Mouse (Mus musculus) MEL-GATA-1-ER (cell line): Measurements from ENCODE around the gene Ccr10.
A peak's percentile ranks its signal among the peaks of the same experiment; 100 is the strongest.
"Not testable (repeated sequence)": the region's sequence is repeated elsewhere in the genome, so short reads cannot be mapped to it uniquely, and the experiment has no call there.

Experiments used
- DNase-seq: peaks from one replicate; pipeline ENCODE4 v3.0.0-alpha.2; 2012; ENCODE audit warnings: low read depth; ENCODE audit errors: extremely low read depth

Ccr10 gene

GRCm38 (mm10) chr11:101171721-101172433 is 3.4 kb downstream of the Ccr10 start:
- peak; percentile 58 for DNase-seq

- DNase-seq, result peak; percentile 95
Measured at GRCm38 (mm10) chr11:101170811-101171610, 4.2 kb downstream of the Ccr10 start, which contains the start of gene Plekhh3. TSS of gene Plekhh3 (minus strand) at chr11:101171351.

- DNase-seq, result no peak
Measured at GRCm38 (mm10) chr11:101170354-101170810, 4.9 kb downstream of the Ccr10 start, which contains the start of gene Cntnap1. TSS of gene Cntnap1 (plus strand) at chr11:101170523.

- no peak for DNase-seq
Measured at GRCm38 (mm10) chr11:101169301-101170107, 5.7 kb downstream of the Ccr10 start.

GRCm38 (mm10) chr11:101168301-101168980 is 6.8 kb downstream of the Ccr10 start:
- DNase-seq, result no peak

- DNase-seq, result no peak
Measured at GRCm38 (mm10) chr11:101167963-101168300, 7.3 kb downstream of the Ccr10 start.

- DNase-seq, result no peak
Measured at GRCm38 (mm10) chr11:101167211-101167962, 7.9 kb downstream of the Ccr10 start.

GRCm38 (mm10) chr11:101166357-101166756 is 8.9 kb downstream of the Ccr10 start:
- no peak for DNase-seq

GRCm38 (mm10) chr11:101164677-101165580 is 10.3 kb downstream of the Ccr10 start:
- DNase-seq, result no peak

GRCm38 (mm10) chr11:101164351-101164665 is 10.9 kb downstream of the Ccr10 start:
- DNase-seq, result no peak

- no peak for DNase-seq
Measured at GRCm38 (mm10) chr11:101163476-101164350, 11.5 kb downstream of the Ccr10 start.

GRCm38 (mm10) chr11:101162772-101163171 is 12.5 kb downstream of the Ccr10 start:
- no peak for DNase-seq

- DNase-seq, result no peak
Measured at GRCm38 (mm10) chr11:101162301-101162700, 12.9 kb downstream of the Ccr10 start.

GRCm38 (mm10) chr11:101161551-101161950 is 13.7 kb downstream of the Ccr10 start:
- DNase-seq, result no peak

GRCm38 (mm10) chr11:101160981-101161505 is 14.2 kb downstream of the Ccr10 start:
- not testable (repeated sequence) for DNase-seq

- DNase-seq, result not testable (repeated sequence)
Measured at GRCm38 (mm10) chr11:101160151-101160550, 15.1 kb downstream of the Ccr10 start.

GRCm38 (mm10) chr11:101155728-101156371 is 19.4 kb downstream of the Ccr10 start, which contains the start of gene Tubg2:
TSS of gene Tubg2 (plus strand) at chr11:101155907.
- no peak for DNase-seq

GRCm38 (mm10) chr11:101155151-101155550 is 20.1 kb downstream of the Ccr10 start:
- DNase-seq, result no peak
